Mouse (Mus musculus) lung, postnatal 0 days (tissue): ENCODE results near the gene Smo.

ENCODE experiments used
- CTCF ChIP-seq: IDR thresholded peaks from 2 replicates; pipeline ENCODE4 v1.5.1; 2016; ENCODE audit warnings: antibody characterized with exemption, mild to moderate bottlenecking
- EP300 ChIP-seq: IDR thresholded peaks from 2 replicates; pipeline ENCODE4 v1.6.1; 2016; ENCODE audit warnings: antibody characterized with exemption, mild to moderate bottlenecking, control low read depth

- TF ChIP-seq CTCF: peak; percentile 91
- no peak for TF ChIP-seq EP300
Observed at GRCm38 (mm10) chr6:29712011-29712584, 23.2 kb upstream of the Smo start.
